Mouse (Mus musculus) intestine, embryonic 16.5 days (tissue): ENCODE data around the gene Slc22a20. TPM values are rescaled to one million over a fixed set of nuclear protein-coding genes. Genes with fewer than 3 reads are reported as not detected.

Experiments used
- ATAC-seq: fragments of 200-750 bp; cut with Nextera tagmentation; 2 replicates; pipeline ENCODE4 v1.8.0; 2017; ENCODE audit warnings: moderate TSS enrichment, moderate library complexity
- H3K27ac ChIP-seq: fragments of 300-500 bp; sonication (generic); 2 replicates; pipeline ENCODE4 v1.5.1; 2014; ENCODE audit warnings: mild to moderate bottlenecking, low read length
- H3K27me3 ChIP-seq: fragments of 300-500 bp; sonication (generic); replicated peaks from 2 replicates; pipeline ENCODE4 v1.6.1; 2014; ENCODE audit warnings: low read length, control low read depth, mixed read lengths; ENCODE audit not compliant: control insufficient read depth, insufficient read depth
- H3K36me3 ChIP-seq: fragments of 300-500 bp; sonication (generic); 2 replicates; pipeline ENCODE4 v1.6.1; 2014; ENCODE audit warnings: low read length, control low read depth; ENCODE audit not compliant: control insufficient read depth, insufficient read depth
- H3K4me1 ChIP-seq: fragments of 300-500 bp; sonication (generic); 2 replicates; pipeline ENCODE4 v1.6.1; 2014; ENCODE audit warnings: low read length, control low read depth, mixed read lengths; ENCODE audit not compliant: control insufficient read depth, insufficient read depth
- H3K4me2 ChIP-seq: fragments of 300-500 bp; sonication (generic); 2 replicates; pipeline ENCODE4 v1.6.1; 2014; ENCODE audit warnings: low read depth, low read length, control low read depth
- H3K4me3 ChIP-seq: fragments of 300-500 bp; sonication (generic); 2 replicates; pipeline ENCODE4 v1.5.1; 2014; ENCODE audit warnings: mild to moderate bottlenecking, low read length
- H3K9ac ChIP-seq: fragments of 300-500 bp; sonication (generic); 2 replicates; pipeline ENCODE4 v1.6.1; 2014; ENCODE audit warnings: low read depth, low read length
- H3K9me3 ChIP-seq: fragments of 300-500 bp; sonication (generic); 2 replicates; pipeline ENCODE4 v1.6.1; 2016; ENCODE audit warnings: low read length, control low read depth; ENCODE audit not compliant: control insufficient read depth
- WGBS: fragments of 180-500 bp; shearing (Covaris S2); extraction: QIAGEN DNeasy Blood & Tissue Kit; methylation state at CpG from one replicate; pipeline ENCODE4 v1.1.7; 2014; 5-methylcytosine and 5-hydroxymethylcytosine counted together
- polyA plus RNA-seq: library from polyadenylated mRNA; unstranded; fragments of >200 nt; fragmentation: Nextera tagmentation; extraction: Ambion mirVana; gene quantifications from 2 replicates; pipeline ENCODE4 v1.2.1, GENCODE M21; 2015

Slc22a20 gene
- polyA plus RNA-seq, 1 experiment from 2014 or later, result not detected

DNA sequence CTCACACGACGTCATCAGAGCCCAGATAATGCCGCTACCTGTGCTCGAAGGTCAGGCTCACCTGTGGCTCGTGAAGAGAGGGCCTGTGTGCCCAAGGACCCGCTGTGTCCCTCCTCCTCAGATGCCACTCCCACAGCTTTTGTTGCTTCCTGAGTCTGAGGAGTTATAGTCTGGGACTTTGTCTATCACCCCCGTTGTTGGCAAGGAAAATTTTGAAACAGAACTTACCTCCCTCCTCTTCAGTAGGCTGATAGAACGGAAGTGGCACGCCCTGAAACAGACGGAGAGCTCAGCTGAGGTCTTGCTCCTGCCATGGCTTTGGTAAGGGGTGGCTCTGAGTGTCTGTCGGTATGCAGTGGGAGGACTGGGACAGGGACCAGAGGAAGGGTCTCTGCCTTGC, 35.7 kb downstream of the Slc22a20 start:
- no peak overlapping the region for H3K4me3 ChIP-seq
- no peak overlapping the region for H3K4me2 ChIP-seq
- H3K9me3 ChIP-seq, result no peaks in the 10 kb centered on the region
- 0 out of 2 replicates have a peak, but pooled peaks cover 5% of the 10 kb centered on the region for H3K36me3 ChIP-seq
- no peak overlapping the region for H3K27ac ChIP-seq
- H3K9ac ChIP-seq, result no peak overlapping the region
- WGBS, result 89% methylated on average over 11 of the region's 11 CpGs
- H3K4me1 ChIP-seq, result peaks cover 42% of the 10 kb centered on the region
- no peaks in the 10 kb centered on the region for H3K27me3 ChIP-seq
- no peak for ATAC-seq

- H3K4me3 ChIP-seq, result no peak overlapping the region
- no peak overlapping the region for H3K4me2 ChIP-seq
- H3K4me1 ChIP-seq, result peaks cover 24% of the 10 kb centered on the region
- peaks cover 3% of the 10 kb centered on the region; the same call in 1 of the 2 replicates for H3K36me3 ChIP-seq
- WGBS, result 52% methylated on average over 8 of the region's 8 CpGs
- no peaks in the 10 kb centered on the region for H3K27me3 ChIP-seq
- peak overlapping the region; percentile 55 for H3K27ac ChIP-seq
- peak; percentile 54 for ATAC-seq
- no peaks in the 10 kb centered on the region for H3K9me3 ChIP-seq
- no peak overlapping the region for H3K9ac ChIP-seq
Measured at GRCm38 (mm10) chr19:5945891-5946290, 40.1 kb downstream of the Slc22a20 start.

DNA sequence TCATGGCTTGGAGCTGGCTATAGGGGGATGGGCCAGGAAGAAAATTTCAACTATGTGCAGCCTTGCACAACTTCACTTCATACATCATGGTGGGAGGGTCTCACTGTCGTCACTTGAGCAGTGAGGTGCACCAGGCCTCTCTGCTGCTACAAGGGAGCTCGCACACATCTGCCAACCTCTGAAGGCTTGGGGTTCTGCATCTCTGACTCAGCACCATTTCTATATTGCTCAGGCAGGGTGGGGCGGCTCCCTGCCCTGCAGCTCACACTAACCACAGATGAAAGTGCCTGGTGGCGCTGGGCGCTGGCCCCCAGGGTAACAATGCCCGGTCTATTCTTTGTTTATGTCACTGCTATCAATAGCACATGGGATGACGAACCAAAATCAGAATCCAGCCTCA, 40.9 kb downstream of the Slc22a20 start:
- no peak overlapping the region for H3K4me3 ChIP-seq
- H3K4me2 ChIP-seq, result no peak overlapping the region
- no peaks in the 10 kb centered on the region for H3K9me3 ChIP-seq
- H3K27me3 ChIP-seq, result no peaks in the 10 kb centered on the region
- H3K4me1 ChIP-seq, result peaks cover 27% of the 10 kb centered on the region
- peak; percentile 67 for ATAC-seq
- whole genome bisulfite sequencing, result 66% methylated on average over 7 of the region's 7 CpGs
- H3K9ac ChIP-seq, result no peak overlapping the region
- H3K27ac ChIP-seq, result peak overlapping the region; percentile 55
- peaks cover 3% of the 10 kb centered on the region for H3K36me3 ChIP-seq

- H3K27ac ChIP-seq, result peak overlapping the region; percentile 34; the same call in 1 of the 2 replicates
Measured at GRCm38 (mm10) chr19:5944145-5944544, 41.8 kb downstream of the Slc22a20 start.

GRCm38 (mm10) chr19:5943404-5943803, 42.5 kb downstream of the Slc22a20 start:
- Histone ChIP-seq H3K9me3 (no peaks in the 10 kb centered on the region), H3K9ac (no peak overlapping the region; the same call in 1 of the 2 replicates), H3K4me1 (peaks cover 30% of the 10 kb centered on the region), H3K27ac (no peak overlapping the region), H3K27me3 (no peaks in the 10 kb centered on the region), H3K4me2 (no peak overlapping the region), H3K4me3 (no peak overlapping the region), H3K36me3 (peaks cover 3% of the 10 kb centered on the region)
- no peak for ATAC-seq
- 89% methylated on average over 15 of the region's 15 CpGs for WGBS

More at GRCm38 (mm10) chr19:5944145-5944544, 41.8 kb downstream of the Slc22a20 start:
- 77% methylated on average over 8 of the region's 8 CpGs for WGBS
- Histone ChIP-seq H3K9me3 (no peaks in the 10 kb centered on the region), H3K4me3 (no peak overlapping the region), H3K4me2 (no peak overlapping the region), H3K36me3 (peaks cover 3% of the 10 kb centered on the region), H3K9ac (no peak overlapping the region), H3K4me1 (peaks cover 30% of the 10 kb centered on the region), H3K27me3 (no peaks in the 10 kb centered on the region)
- ATAC-seq, result no peak

DNA sequence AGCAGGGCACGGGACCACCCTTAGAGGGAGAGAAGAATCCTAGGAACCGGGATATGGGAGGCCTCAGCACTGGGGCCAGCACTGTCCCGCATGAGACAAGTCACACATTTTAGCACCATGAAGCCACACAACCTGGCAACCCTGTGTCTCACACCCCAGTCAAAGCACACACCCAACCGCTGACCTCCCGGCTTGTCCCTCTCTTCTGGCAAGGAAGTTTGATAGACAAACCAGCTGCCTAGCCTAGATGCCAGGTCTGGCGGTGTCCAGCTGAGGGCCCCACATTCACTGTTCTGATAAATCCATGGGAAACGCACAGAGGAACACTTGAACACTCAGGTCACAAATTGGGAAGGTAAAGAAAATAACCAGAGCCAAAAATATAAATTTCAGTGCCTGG, 43.4 kb downstream of the Slc22a20 start:
- WGBS, result 91% methylated on average over 7 of the region's 7 CpGs
- H3K27me3 ChIP-seq, result no peaks in the 10 kb centered on the region
- H3K36me3 ChIP-seq, result peaks cover 3% of the 10 kb centered on the region
- H3K4me1 ChIP-seq, result peaks cover 39% of the 10 kb centered on the region
- no peak overlapping the region for H3K9ac ChIP-seq
- no peak overlapping the region for H3K4me3 ChIP-seq
- no peaks in the 10 kb centered on the region for H3K9me3 ChIP-seq
- no peak overlapping the region for H3K4me2 ChIP-seq
- ATAC-seq, result no peak
- no peak overlapping the region for H3K27ac ChIP-seq

DNA sequence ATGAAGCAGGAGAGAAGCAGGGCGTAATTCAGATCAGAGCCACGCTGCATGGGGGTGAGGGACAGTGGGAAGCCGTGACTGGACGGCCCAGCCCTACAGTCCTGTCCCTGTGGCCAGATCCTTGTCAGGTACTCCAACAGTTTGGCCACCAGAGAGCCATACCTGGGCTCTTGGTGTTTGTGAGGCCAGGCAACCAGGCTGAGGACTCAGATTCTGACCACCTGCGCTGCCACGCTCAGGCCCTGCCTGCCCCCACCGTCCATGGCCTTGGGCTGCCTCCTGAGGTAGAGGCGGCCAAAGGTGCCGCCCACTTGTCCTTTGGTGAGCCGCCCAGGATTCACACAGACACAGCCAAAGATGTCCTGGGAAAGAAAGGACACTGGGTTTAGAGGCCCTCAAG, 45.3 kb downstream of the Slc22a20 start:
- Histone ChIP-seq H3K27me3 (no peaks in the 10 kb centered on the region), H3K27ac (peak overlapping the region; percentile 46), H3K4me1 (peaks cover 35% of the 10 kb centered on the region), H3K9ac (peak overlapping the region; percentile 31), H3K36me3 (peaks cover 3% of the 10 kb centered on the region), H3K4me3 (no peak overlapping the region), H3K9me3 (no peaks in the 10 kb centered on the region), H3K4me2 (no peak overlapping the region)
- WGBS, result 81% methylated on average over 10 of the region's 10 CpGs
- ATAC-seq, result no peak

GRCm38 (mm10) chr19:5940173-5940572, 45.8 kb downstream of the Slc22a20 start:
- no peaks in the 10 kb centered on the region; the same call in none of the 2 replicates for H3K36me3 ChIP-seq
- no peak overlapping the region for H3K9ac ChIP-seq
- H3K27ac ChIP-seq, result peak overlapping the region; percentile 68
- ATAC-seq, result no peak
- WGBS, result 56% methylated on average over 4 of the region's 4 CpGs
- no peak overlapping the region for H3K4me3 ChIP-seq
- H3K9me3 ChIP-seq, result no peaks in the 10 kb centered on the region
- no peak overlapping the region for H3K4me2 ChIP-seq
- H3K4me1 ChIP-seq, result peaks cover 35% of the 10 kb centered on the region
- no peaks in the 10 kb centered on the region for H3K27me3 ChIP-seq

DNA sequence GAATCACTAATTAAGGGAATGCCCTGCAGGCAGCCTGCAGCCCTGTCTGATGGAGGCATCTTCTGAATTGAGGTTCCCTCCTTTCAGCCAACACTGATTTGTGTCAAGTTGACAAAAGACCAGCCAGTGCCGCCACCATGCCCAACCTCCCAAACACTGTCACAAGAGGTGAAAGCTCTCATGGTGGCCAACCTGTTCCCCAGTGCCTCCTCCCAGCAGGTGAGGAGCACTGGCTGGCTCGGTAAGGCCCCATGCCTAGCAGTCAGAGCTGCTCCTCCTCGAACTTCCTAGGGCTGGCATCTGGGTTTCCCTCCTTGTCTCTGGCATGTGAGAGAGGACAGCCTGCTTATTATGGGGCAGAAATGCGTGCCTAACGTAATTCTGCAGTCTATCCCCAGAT, 46.2 kb downstream of the Slc22a20 start:
- 86% methylated on average over 5 of the region's 5 CpGs for WGBS
- peak overlapping the region; percentile 68 for H3K27ac ChIP-seq

GRCm38 (mm10) chr19:5938516-5938915, 47.4 kb downstream of the Slc22a20 start:
- H3K36me3 ChIP-seq, result no peaks in the 10 kb centered on the region; the same call in none of the 2 replicates
- no peak overlapping the region for H3K4me2 ChIP-seq
- H3K4me1 ChIP-seq, result peaks cover 31% of the 10 kb centered on the region
- H3K27me3 ChIP-seq, result no peaks in the 10 kb centered on the region
- no peaks in the 10 kb centered on the region for H3K9me3 ChIP-seq
- 84% methylated on average over 6 of the region's 6 CpGs for WGBS
- H3K27ac ChIP-seq, result no peak overlapping the region
- H3K9ac ChIP-seq, result no peak overlapping the region
- no peak for ATAC-seq
- no peak overlapping the region for H3K4me3 ChIP-seq

More for the DNA sequence above, 46.2 kb downstream of the Slc22a20 start:
- H3K27me3 ChIP-seq, result no peaks in the 10 kb centered on the region
- H3K4me3 ChIP-seq, result no peak overlapping the region
- H3K4me1 ChIP-seq, result peaks cover 36% of the 10 kb centered on the region
- H3K9ac ChIP-seq, result no peak overlapping the region
- no peak for ATAC-seq
- no peaks in the 10 kb centered on the region; the same call in none of the 2 replicates for H3K36me3 ChIP-seq
- H3K9me3 ChIP-seq, result no peaks in the 10 kb centered on the region
- H3K4me2 ChIP-seq, result no peak overlapping the region
